Mouse (Mus musculus): ENCODE data around the gene Tldc1. TPM values are rescaled to one million over a fixed set of nuclear protein-coding genes. Genes with fewer than 3 reads are reported as not detected.

The Tldc1 gene
- polyA plus RNA-seq, 1 experiment from 2014 or later, result 14.4 TPM

DNA sequence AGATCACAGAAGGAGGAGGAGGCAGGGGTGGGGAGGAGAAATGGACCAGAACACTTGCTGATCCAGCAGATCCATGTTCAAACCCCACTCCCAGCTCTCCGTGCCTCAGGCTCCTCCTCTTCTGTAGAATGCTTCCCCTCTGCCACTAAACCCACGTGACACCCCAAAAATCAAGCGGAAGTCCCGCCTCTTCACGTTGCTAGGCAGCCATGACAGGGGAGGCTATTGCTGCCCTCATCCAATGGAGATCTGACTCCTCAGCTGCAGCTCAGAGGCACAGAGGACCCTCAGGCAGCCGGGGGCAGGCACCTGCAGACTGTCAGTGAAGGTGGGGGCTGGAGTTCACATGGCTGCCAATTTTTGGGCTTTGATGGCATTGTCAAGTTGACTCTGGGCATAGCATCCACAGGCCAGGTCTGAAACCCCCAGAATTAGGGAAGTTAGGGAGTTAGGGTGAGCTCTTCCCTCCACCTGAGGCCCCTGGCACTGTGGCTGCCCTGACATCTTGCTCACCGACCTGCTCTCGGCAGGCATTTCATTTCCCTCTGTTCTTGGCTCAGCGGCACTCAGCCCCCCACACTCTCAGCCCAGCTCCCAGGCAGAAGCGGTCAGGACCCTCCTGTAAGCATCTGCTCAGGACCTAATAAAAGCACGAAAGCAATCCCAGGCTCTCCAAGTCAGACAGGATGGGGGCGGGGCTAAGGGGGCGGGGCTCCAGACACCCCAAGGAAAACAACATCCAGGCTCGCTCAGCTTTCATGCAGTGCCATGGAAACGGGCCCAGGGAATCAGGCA, 20.2 kb upstream of the Tldc1 start:
- H3K9ac ChIP-seq, result no peak overlapping the region
- H3K27me3 ChIP-seq, result no peaks in the 10 kb centered on the region
- peak; percentile 73 for ATAC-seq (ENCODE audit: insufficient number of reproducible peaks, insufficient read depth, low FRiP score, low TSS enrichment)
- peak overlapping the region; percentile 81 for H3K27ac ChIP-seq
- WGBS, result 8% methylated on average over 15 of the region's 15 CpGs
- H3K9me3 ChIP-seq, result no peaks in the 10 kb centered on the region
- no peak overlapping the region for H3K4me3 ChIP-seq
- no peaks in the 10 kb centered on the region for H3K36me3 ChIP-seq
- peaks cover 20% of the 10 kb centered on the region; the same call in 1 of the 2 replicates for H3K4me1 ChIP-seq
- peak overlapping the region; percentile 41 for H3K4me2 ChIP-seq (replicated peaks)

- Histone ChIP-seq H3K9me3 (no peaks in the 10 kb centered on the region), H3K36me3 (no peaks in the 10 kb centered on the region), H3K4me2 (replicated peaks) (no peak overlapping the region), H3K27me3 (no peaks in the 10 kb centered on the region), H3K4me1 (peaks cover 35% of the 10 kb centered on the region), H3K9ac (no peak overlapping the region), H3K4me3 (no peak overlapping the region), H3K27ac (no peak overlapping the region)
- ATAC-seq (ENCODE audit: insufficient number of reproducible peaks, insufficient read depth, low FRiP score, low TSS enrichment), result no peak
- 74% methylated on average over 3 of the region's 3 CpGs for WGBS
Observed at GRCm38 (mm10) chr8:119795651-119796050, 17.4 kb upstream of the Tldc1 start.

GRCm38 (mm10) chr8:119794689-119795088, 16.5 kb upstream of the Tldc1 start:
- no peaks in the 10 kb centered on the region for H3K9me3 ChIP-seq
- H3K36me3 ChIP-seq, result no peaks in the 10 kb centered on the region
- H3K4me1 ChIP-seq, result peaks cover 38% of the 10 kb centered on the region
- H3K27me3 ChIP-seq, result no peaks in the 10 kb centered on the region
- no peak overlapping the region for H3K4me3 ChIP-seq
- WGBS, result 38% methylated on average over 7 of the region's 7 CpGs
- H3K27ac ChIP-seq, result no peak overlapping the region
- H3K4me2 ChIP-seq (replicated peaks), result no peak overlapping the region
- no peak overlapping the region for H3K9ac ChIP-seq
- no peak for ATAC-seq (ENCODE audit: insufficient number of reproducible peaks, insufficient read depth, low FRiP score, low TSS enrichment)

- Histone ChIP-seq H3K4me3 (no peak overlapping the region), H3K9me3 (no peaks in the 10 kb centered on the region), H3K9ac (no peak overlapping the region), H3K27ac (peak overlapping the region; percentile 74), H3K36me3 (no peaks in the 10 kb centered on the region), H3K27me3 (no peaks in the 10 kb centered on the region), H3K4me2 (replicated peaks) (no peak overlapping the region), H3K4me1 (peaks cover 25% of the 10 kb centered on the region)
- ATAC-seq (ENCODE audit: insufficient number of reproducible peaks, insufficient read depth, low FRiP score, low TSS enrichment), result peak; percentile 42
- 14% methylated on average over 16 of the region's 16 CpGs for WGBS
Observed at GRCm38 (mm10) chr8:119791804-119792704, 13.8 kb upstream of the Tldc1 start.

DNA sequence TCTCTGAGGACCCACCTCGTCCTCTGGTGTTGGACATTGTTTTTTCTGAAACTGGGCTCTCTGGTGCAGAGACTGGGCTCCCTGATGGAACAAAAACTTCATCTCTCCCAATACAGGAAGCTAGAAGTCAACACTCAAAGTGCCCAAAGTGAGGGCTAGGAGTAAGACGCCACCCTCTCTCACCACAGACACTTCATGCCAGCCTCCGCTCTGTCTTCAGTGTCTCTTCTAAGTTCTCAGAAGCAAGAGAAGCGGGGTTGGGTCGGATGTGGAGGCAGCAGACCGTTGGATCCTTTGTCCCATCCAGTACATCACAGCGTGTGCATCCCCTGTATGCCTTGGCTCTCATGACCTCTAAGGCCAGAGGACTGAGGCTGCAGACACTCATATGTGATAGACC, 11.4 kb upstream of the Tldc1 start:
- Histone ChIP-seq H3K36me3 (no peaks in the 10 kb centered on the region), H3K27ac (no peak overlapping the region), H3K9ac (no peak overlapping the region), H3K4me1 (peaks cover 22% of the 10 kb centered on the region), H3K27me3 (no peaks in the 10 kb centered on the region), H3K4me2 (replicated peaks) (no peak overlapping the region), H3K4me3 (no peak overlapping the region), H3K9me3 (no peaks in the 10 kb centered on the region)
- WGBS, result 84% methylated on average over 7 of the region's 7 CpGs
- ATAC-seq (ENCODE audit: insufficient number of reproducible peaks, insufficient read depth, low FRiP score, low TSS enrichment), result no peak

GRCm38 (mm10) chr8:119788607-119789381, 10.6 kb upstream of the Tldc1 start:
- Histone ChIP-seq H3K4me1 (peaks cover 22% of the 10 kb centered on the region), H3K27ac (no peak overlapping the region), H3K4me3 (no peak overlapping the region), H3K4me2 (replicated peaks) (no peak overlapping the region), H3K9me3 (no peaks in the 10 kb centered on the region), H3K27me3 (no peaks in the 10 kb centered on the region), H3K36me3 (no peaks in the 10 kb centered on the region), H3K9ac (no peak overlapping the region)
- 73% methylated on average over 9 of the region's 9 CpGs for WGBS
- no peak for ATAC-seq (ENCODE audit: insufficient number of reproducible peaks, insufficient read depth, low FRiP score, low TSS enrichment)

DNA sequence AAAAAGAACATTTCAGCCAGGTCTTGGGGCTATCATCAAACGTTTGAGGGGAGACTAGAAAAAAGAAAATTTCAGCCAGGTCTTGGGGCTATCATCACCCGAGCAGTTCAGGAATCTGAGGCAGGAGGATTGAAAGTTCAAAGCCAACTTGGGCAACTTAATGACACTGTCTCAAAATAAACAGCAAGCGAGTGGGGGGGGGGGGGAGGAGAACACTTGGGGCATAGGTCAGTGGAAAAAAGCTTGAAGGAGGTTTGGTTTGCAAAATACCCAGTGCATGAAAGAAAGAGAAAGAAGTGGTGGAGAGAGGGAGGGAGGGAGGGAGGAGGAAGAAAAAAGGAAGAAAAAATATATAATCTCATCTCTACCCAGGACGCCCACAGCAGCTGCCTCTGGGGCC, 9.1 kb upstream of the Tldc1 start:
- Histone ChIP-seq H3K9ac (no peak overlapping the region), H3K4me3 (no peak overlapping the region), H3K4me2 (replicated peaks) (no peak overlapping the region), H3K27me3 (no peaks in the 10 kb centered on the region), H3K36me3 (no peaks in the 10 kb centered on the region), H3K27ac (no peak overlapping the region), H3K4me1 (peaks cover 20% of the 10 kb centered on the region), H3K9me3 (no peaks in the 10 kb centered on the region)
- no peak for ATAC-seq (ENCODE audit: insufficient number of reproducible peaks, insufficient read depth, low FRiP score, low TSS enrichment)
- WGBS, result 43% methylated on average over 4 of the region's 4 CpGs

DNA sequence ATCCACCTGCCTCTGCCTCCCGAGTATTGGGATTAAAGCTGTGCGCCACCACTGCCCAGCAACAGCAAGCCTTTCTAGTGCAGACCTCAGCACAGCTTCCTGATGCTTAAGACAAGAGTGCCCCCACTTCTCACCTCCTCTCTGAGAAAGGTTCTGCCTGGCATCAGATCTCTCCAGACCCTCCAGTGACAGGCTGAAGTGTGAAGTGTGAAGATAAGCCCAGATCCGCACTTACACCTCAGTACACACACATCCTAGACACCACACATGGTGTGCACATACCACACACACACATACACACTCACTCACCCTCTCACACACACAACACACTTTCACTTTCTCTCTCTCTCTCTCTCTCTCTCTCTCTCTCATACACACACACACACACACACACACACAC, 8.7 kb upstream of the Tldc1 start:
- Histone ChIP-seq H3K27me3 (no peaks in the 10 kb centered on the region), H3K36me3 (no peaks in the 10 kb centered on the region), H3K9me3 (no peaks in the 10 kb centered on the region), H3K9ac (no peak overlapping the region), H3K4me3 (no peak overlapping the region), H3K27ac (no peak overlapping the region), H3K4me1 (peaks cover 16% of the 10 kb centered on the region), H3K4me2 (replicated peaks) (no peak overlapping the region)
- WGBS, result 92% methylated on average over 3 of the region's 3 CpGs
- ATAC-seq (ENCODE audit: insufficient number of reproducible peaks, insufficient read depth, low FRiP score, low TSS enrichment), result no peak

DNA sequence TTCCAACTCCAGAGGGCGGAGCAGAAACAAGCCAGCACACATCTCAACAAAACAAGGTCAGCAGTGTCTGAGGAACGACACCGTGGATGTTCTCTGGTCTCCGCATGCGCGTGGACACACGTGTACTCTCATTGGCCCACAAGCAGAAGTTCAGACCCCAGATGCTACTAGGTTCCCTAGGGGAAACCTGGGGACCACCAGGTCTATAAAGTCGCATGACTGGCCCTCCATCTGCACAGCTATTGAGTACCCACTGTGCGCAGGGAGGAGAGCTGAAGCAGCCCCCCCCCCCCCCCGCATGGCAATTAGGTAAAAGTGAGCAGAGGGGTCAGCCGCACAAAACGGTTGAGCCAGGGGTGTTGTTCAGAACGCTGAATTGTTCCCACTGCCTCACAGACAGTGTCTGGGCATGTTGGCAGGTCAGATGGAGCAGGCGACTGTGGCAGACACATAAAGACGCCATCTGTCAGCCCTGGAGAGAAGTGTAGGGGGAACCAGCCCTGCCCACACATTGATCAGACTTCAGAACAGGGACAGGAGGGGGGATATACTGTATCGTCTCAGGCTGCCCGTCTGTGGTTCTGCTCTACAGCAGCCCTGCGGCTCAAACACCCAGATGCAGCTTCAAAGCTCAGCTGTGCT, 7.7 kb upstream of the Tldc1 start:
- peaks cover 6% of the 10 kb centered on the region; the same call in 1 of the 2 replicates for H3K4me1 ChIP-seq
- no peak overlapping the region for H3K27ac ChIP-seq
- no peaks in the 10 kb centered on the region for H3K27me3 ChIP-seq
- 46% methylated on average over 18 of the region's 18 CpGs for WGBS
- H3K4me2 ChIP-seq (replicated peaks), result no peak overlapping the region
- no peak overlapping the region for H3K4me3 ChIP-seq
- no peaks in the 10 kb centered on the region for H3K36me3 ChIP-seq
- H3K9me3 ChIP-seq, result no peaks in the 10 kb centered on the region
- no peak overlapping the region for H3K9ac ChIP-seq
- ATAC-seq (ENCODE audit: insufficient number of reproducible peaks, insufficient read depth, low FRiP score, low TSS enrichment), result no peak

GRCm38 (mm10) chr8:119784676-119785075, 6.5 kb upstream of the Tldc1 start:
- no peak overlapping the region for H3K4me2 ChIP-seq (replicated peaks)
- H3K9me3 ChIP-seq, result no peaks in the 10 kb centered on the region
- H3K27ac ChIP-seq, result no peak overlapping the region
- H3K4me1 ChIP-seq, result no peaks in the 10 kb centered on the region
- no peaks in the 10 kb centered on the region for H3K36me3 ChIP-seq
- ATAC-seq (ENCODE audit: insufficient number of reproducible peaks, insufficient read depth, low FRiP score, low TSS enrichment), result no peak
- H3K27me3 ChIP-seq, result no peaks in the 10 kb centered on the region
- H3K9ac ChIP-seq, result no peak overlapping the region
- WGBS, result 70% methylated on average over 7 of the region's 7 CpGs
- no peak overlapping the region for H3K4me3 ChIP-seq

DNA sequence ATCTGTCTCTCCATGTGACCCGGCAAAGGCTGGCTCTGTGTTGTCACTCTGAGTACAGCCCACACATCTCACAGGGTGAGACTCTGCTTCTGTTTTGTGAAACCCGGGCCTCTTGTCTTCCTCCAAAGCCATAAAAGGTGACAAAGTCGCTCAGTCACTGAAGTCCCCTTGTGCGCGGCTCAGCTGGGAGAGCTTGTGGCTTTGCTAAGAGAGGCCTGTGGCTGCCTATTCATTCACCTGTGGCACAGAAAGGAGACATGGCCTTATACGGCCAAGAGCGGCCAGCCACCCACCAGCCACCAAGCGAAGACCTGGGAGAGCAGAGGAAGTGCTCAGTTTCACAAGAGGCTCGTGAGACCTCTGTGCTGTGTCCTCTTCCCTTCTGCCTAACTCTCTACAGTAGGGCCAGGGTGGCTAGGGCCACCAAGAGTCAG, 5.9 kb upstream of the Tldc1 start:
- Histone ChIP-seq H3K4me3 (no peak overlapping the region), H3K9ac (no peak overlapping the region)
- 57% methylated on average over 9 of the region's 9 CpGs for WGBS

More for the DNA sequence above, 5.9 kb upstream of the Tldc1 start:
- Histone ChIP-seq H3K9me3 (no peaks in the 10 kb centered on the region), H3K4me2 (replicated peaks) (no peak overlapping the region), H3K36me3 (no peaks in the 10 kb centered on the region), H3K27me3 (no peaks in the 10 kb centered on the region), H3K4me1 (no peaks in the 10 kb centered on the region), H3K27ac (no peak overlapping the region)
- ATAC-seq (ENCODE audit: insufficient number of reproducible peaks, insufficient read depth, low FRiP score, low TSS enrichment), result no peak

Data from embryonic facial prominence, embryonic 12.5 days (tissue).